Mouse (Mus musculus) C3H10T1/2 (cell line): Measurements from ENCODE around the gene 1810043G02Rik. TPM values are rescaled to one million over a fixed set of nuclear protein-coding genes. Genes with fewer than 3 reads are reported as not detected.

Experiments used
- polyA plus RNA-seq, 2 experiments: library from polyadenylated mRNA; unstranded; fragments of >200 nt; fragmentation: generic; extraction: Trizol; gene quantifications; one replicate each; pipeline ENCODE4 v1.2.1; 2012; ENCODE audit warnings: missing spikeins in 2 of 2

Gene 1810043G02Rik
- 10 to 100 TPM; 35.9 to 36.8 TPM for polyA plus RNA-seq

DNA sequence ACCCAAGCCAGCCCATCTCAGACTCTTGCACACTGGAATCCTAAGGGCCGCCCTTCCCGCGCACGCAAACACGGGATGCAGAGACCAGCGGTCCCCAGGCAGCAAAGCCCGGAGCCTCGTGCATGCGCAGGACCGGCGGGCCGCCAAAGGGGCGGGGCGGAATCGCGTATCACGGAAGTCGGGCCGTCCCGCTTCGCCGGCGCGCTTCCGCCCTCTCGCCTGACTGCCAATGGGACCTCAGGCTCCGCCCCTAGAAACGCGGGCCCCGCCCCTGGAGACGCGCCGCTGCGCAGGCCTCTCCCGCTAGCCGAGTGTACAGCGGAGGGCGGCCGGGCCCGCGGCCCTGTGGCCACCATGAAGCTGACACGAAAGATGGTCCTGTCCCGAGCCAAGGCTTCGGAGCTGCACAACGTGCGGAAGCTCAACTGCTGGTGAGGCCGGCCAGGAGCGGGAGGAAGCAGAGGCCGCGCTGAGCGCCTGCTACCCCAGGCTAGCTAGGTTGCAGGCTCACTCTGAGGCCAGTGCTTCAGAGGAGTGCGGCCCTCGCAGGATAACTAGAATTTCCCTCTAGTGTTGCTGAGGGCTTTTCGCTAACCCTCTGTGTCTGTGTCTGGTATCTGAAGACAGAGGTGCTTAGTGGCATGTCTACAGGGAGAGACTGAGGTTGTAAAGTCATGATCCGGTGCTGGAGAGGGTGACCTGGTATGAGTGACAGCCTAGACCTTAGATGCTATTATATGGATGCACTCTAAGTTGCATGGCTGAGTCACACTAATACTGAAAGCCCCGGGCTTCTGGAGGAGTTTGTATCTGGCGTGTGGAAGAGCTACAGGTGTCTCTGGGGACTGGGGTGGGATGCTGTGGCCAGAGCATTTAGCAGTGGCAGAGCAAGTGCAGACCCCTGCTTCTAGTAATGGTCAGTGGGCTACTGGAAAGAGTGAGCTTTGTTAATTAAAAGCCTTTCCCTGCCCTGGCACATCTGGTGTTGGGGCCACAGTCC is at the start of gene 1810043G02Rik:
1810043G02Rik (plus strand) TSS at position 174 of the 1,000 bp plus-strand sequence.

GRCm38 (mm10) chr10:77970481-77970880 is 7.8 kb upstream of the 1810043G02Rik start, which contains the start of gene Trpm2:
Trpm2 (minus strand) TSS chr10:77970563.

GRCm38 (mm10) chr10:78009945-78010293 is 31.6 kb downstream of the 1810043G02Rik start, which contains the start of gene Pfkl:
Pfkl (minus strand) TSS chr10:78010083.

Other genes with a start within 250 kb of the 1810043G02Rik start
- gene Gm18596, start 235.9 kb upstream of the 1810043G02Rik start, polyA plus RNA-seq, result not detected
- not detected for gene Gm9736, start 227.2 kb upstream of the 1810043G02Rik start, polyA plus RNA-seq
- gene Gm3233, start 218.8 kb upstream of the 1810043G02Rik start, polyA plus RNA-seq, result not detected
- gene Gm3238, start 207.2 kb upstream of the 1810043G02Rik start, polyA plus RNA-seq, result not detected
- gene Gm7138, start 201.6 kb upstream of the 1810043G02Rik start, polyA plus RNA-seq, result not detected
- not detected for gene Gm3250, start 196.0 kb upstream of the 1810043G02Rik start, polyA plus RNA-seq
- not detected for gene Gm7137, start 190.3 kb upstream of the 1810043G02Rik start, polyA plus RNA-seq
- gene Gm9639, start 183.4 kb upstream of the 1810043G02Rik start, polyA plus RNA-seq, result not detected
- not detected for gene Gm19668, start 179.4 kb upstream of the 1810043G02Rik start, polyA plus RNA-seq
- not detected for gene Gm9507, start 166.7 kb upstream of the 1810043G02Rik start, polyA plus RNA-seq
- gene Gm2696, start 163.8 kb upstream of the 1810043G02Rik start, polyA plus RNA-seq, result not detected
- gene Krtap10-4, start 151.4 kb upstream of the 1810043G02Rik start, polyA plus RNA-seq, result not detected
- gene Krtap10-10, start 142.6 kb upstream of the 1810043G02Rik start, polyA plus RNA-seq, result not detected
- not detected for gene Gm36176, start 131.7 kb upstream of the 1810043G02Rik start, polyA plus RNA-seq
- not detected for gene Gm10318, start 125.7 kb upstream of the 1810043G02Rik start, polyA plus RNA-seq
- gene Gm3285, start 116.5 kb upstream of the 1810043G02Rik start, polyA plus RNA-seq, result not detected
- not detected for gene Lrrc3, start 76.0 kb upstream of the 1810043G02Rik start, polyA plus RNA-seq
- gene Trpm2, start 8.0 kb upstream of the 1810043G02Rik start, polyA plus RNA-seq, result under 1 TPM; 0.04 to 0.35 TPM
- gene Pfkl, start 31.6 kb downstream of the 1810043G02Rik start, polyA plus RNA-seq, result 10 to 100 TPM; 46.2 to 73.2 TPM
- not detected for gene Dnmt3l, start 63.4 kb downstream of the 1810043G02Rik start, polyA plus RNA-seq
- gene Aire, start 65.1 kb downstream of the 1810043G02Rik start, polyA plus RNA-seq, result not detected
- under 1 TPM in 1 of 2 experiments, not detected in 1; 0.02 TPM for gene Icosl, start 90.8 kb downstream of the 1810043G02Rik start, polyA plus RNA-seq
- gene D10Jhu81e, start 191.3 kb downstream of the 1810043G02Rik start, polyA plus RNA-seq, result 100 to 1,000 TPM in 1 of 2 experiments, 10 to 100 TPM in 1; 34.4 to 113 TPM
- gene Pwp2, start 206.6 kb downstream of the 1810043G02Rik start, polyA plus RNA-seq, result 10 to 100 TPM; 11.8 to 17.0 TPM